Mouse (Mus musculus) cerebellum, postnatal 14 days (tissue): Measurements from ENCODE around the gene Oog1.
"Not testable (repeated sequence)": the region's sequence is repeated elsewhere in the genome, so short reads cannot be mapped to it uniquely, and the experiment has no call there.

Experiments used
- DNase-seq, 2 experiments: peaks; one replicate each; pipeline ENCODE4 v3.0.0; 2021; ENCODE audit warnings: mixed read lengths in 2 of 2

Gene Oog1

GRCm38 (mm10) chr12:87602388-87602787, at the start of gene Oog1:
Gene Oog1, plus strand, starts transcription at chr12:87602688.
- not testable (repeated sequence) for DNase-seq

- DNase-seq: not testable (repeated sequence)
Measured at GRCm38 (mm10) chr12:87601388-87601787, 1.1 kb upstream of the Oog1 start.

- not testable (repeated sequence) for DNase-seq
Measured at GRCm38 (mm10) chr12:87618569-87618968, 16.1 kb downstream of the Oog1 start, which contains the start of gene Gm4027. Gene Gm4027, plus strand, starts transcription at chr12:87618869.

- DNase-seq: not testable (repeated sequence)
Measured at GRCm38 (mm10) chr12:87644520-87644919, 42.0 kb downstream of the Oog1 start, which contains the start of gene Gm16381. Gene Gm16381, minus strand, starts transcription at chr12:87644620.

- DNase-seq: not testable (repeated sequence)
Measured at GRCm38 (mm10) chr12:87652916-87653703, 50.6 kb downstream of the Oog1 start.
